Mouse (Mus musculus): ENCODE data around the gene Ugt1a9. TPM values are rescaled to one million over a fixed set of nuclear protein-coding genes. Genes with fewer than 3 reads are reported as not detected.

Gene Ugt1a9
- polyA plus RNA-seq, 1 experiment = not detected

DNA sequence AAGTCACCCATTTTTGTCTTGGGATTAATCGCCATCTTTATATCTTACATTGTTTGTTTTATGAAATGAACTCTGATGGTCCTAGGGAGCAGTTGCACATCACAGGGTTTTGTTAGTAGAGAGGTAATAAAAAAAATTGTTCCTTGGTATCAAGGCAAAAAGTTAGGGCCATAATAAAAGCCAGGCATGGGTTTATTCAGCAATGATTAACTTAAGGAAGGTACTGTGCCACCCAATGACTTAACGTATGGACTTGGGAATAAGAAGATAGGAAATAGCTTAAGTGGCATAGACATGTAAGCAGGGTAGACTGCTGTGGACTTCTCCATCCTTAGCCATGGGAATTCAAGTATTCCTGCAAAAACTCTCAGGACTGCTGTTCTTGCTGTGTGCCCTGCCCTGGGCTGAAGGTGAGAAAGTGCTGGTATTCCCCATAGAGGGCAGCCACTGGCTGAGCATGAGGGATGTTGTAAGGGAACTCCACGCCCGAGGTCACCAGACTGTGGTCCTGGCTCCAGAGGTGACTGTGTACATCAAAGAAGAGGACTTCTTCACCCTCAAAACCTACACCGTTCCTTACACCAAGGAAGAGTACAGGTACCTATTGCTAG, 115.8 kb downstream of the Ugt1a9 start:
- TF ChIP-seq POLR2A (IDR thresholded peaks at IDR 0.05; ENCODE audit: extremely low read depth, insufficient read depth, low read length) (no peak), CTCF (IDR thresholded peaks at IDR 0.05; ENCODE audit: extremely low read depth, insufficient read depth, low read length) (no peak)
- Histone ChIP-seq H3K4me1 (ENCODE audit: control insufficient read depth, insufficient read depth, low read length) (no peaks in the 10 kb centered on the region), H3K4me3 (ENCODE audit: insufficient read depth, low read length) (no peak overlapping the region), H3K27ac (ENCODE audit: insufficient read depth, low read length) (no peak overlapping the region)

GRCm38 (mm10) chr1:88192136-88192535, 121.5 kb downstream of the Ugt1a9 start:
- Histone ChIP-seq H3K4me1 (ENCODE audit: control insufficient read depth, insufficient read depth, low read length) (no peaks in the 10 kb centered on the region), H3K4me3 (ENCODE audit: insufficient read depth, low read length) (no peak overlapping the region), H3K27ac (ENCODE audit: insufficient read depth, low read length) (no peak overlapping the region)
- TF ChIP-seq CTCF (IDR thresholded peaks at IDR 0.05; ENCODE audit: extremely low read depth, insufficient read depth, low read length) (no peak), POLR2A (IDR thresholded peaks at IDR 0.05; ENCODE audit: extremely low read depth, insufficient read depth, low read length) (no peak)

DNA sequence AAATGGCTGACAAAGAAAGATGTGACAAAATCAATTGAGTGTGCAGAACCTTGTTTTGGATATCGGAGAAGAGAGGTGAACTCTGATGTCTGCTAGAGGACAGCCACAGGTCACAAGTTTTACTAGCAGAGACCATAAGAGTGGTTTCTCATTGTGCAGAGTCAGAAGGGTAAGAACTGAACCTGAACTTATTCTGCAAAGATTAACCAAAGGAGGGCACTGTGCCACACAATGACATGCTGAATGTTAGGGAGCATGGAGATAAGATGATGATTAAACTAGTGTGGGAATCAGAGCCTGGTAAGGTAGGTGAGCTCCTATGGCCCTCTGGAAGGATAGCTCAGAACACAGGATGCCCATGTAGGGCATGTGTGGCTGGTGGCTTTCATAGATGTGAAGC, 125.1 kb downstream of the Ugt1a9 start:
- H3K4me1 ChIP-seq (ENCODE audit: control insufficient read depth, insufficient read depth, low read length) = no peaks in the 10 kb centered on the region
- TF ChIP-seq CTCF (IDR thresholded peaks at IDR 0.05; ENCODE audit: extremely low read depth, insufficient read depth, low read length) (no peak), POLR2A (IDR thresholded peaks at IDR 0.05; ENCODE audit: extremely low read depth, insufficient read depth, low read length) (no peak)
- no peak overlapping the region for H3K4me3 ChIP-seq (ENCODE audit: insufficient read depth, low read length)
- H3K27ac ChIP-seq (ENCODE audit: insufficient read depth, low read length) = no peak overlapping the region

- Histone ChIP-seq H3K4me1 (ENCODE audit: control insufficient read depth, insufficient read depth, low read length) (no peaks in the 10 kb centered on the region), H3K27ac (ENCODE audit: insufficient read depth, low read length) (no peak overlapping the region), H3K4me3 (ENCODE audit: insufficient read depth, low read length) (no peak overlapping the region)
- TF ChIP-seq POLR2A (IDR thresholded peaks at IDR 0.05; ENCODE audit: extremely low read depth, insufficient read depth, low read length) (no peak), CTCF (IDR thresholded peaks at IDR 0.05; ENCODE audit: extremely low read depth, insufficient read depth, low read length) (no peak)
Observed at GRCm38 (mm10) chr1:88197443-88197842, 126.8 kb downstream of the Ugt1a9 start.

GRCm38 (mm10) chr1:88199996-88200395, 129.4 kb downstream of the Ugt1a9 start:
- Histone ChIP-seq H3K27ac (ENCODE audit: insufficient read depth, low read length) (no peak overlapping the region), H3K4me1 (ENCODE audit: control insufficient read depth, insufficient read depth, low read length) (no peaks in the 10 kb centered on the region), H3K4me3 (ENCODE audit: insufficient read depth, low read length) (no peak overlapping the region)
- TF ChIP-seq POLR2A (IDR thresholded peaks at IDR 0.05; ENCODE audit: extremely low read depth, insufficient read depth, low read length) (no peak), CTCF (IDR thresholded peaks at IDR 0.05; ENCODE audit: extremely low read depth, insufficient read depth, low read length) (no peak)

DNA sequence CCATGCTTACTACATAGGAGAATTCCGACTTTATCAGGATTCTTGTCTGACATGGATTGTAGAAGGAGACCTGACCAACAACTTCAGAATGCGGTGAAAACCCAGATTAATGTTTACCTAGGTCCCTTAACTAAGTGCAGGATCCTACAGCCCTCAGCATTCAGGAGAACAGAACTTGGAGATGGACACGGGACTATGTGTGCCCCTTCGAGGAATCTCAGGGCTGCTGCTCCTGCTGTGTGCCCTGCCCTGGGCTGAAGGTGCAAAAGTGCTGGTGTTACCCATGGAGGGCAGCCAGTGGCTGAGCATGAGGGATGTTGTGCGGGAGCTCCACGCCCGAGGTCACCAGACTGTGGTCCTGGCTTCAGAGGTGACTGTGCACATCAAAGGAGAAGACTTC, 129.9 kb downstream of the Ugt1a9 start, which contains the start of gene Ugt1a2:
Ugt1a2 (plus strand) TSS at position 146 of the 400 bp plus-strand sequence.
- no peak for TF ChIP-seq CTCF (IDR thresholded peaks at IDR 0.05; ENCODE audit: extremely low read depth, insufficient read depth, low read length)
- TF ChIP-seq POLR2A (IDR thresholded peaks at IDR 0.05; ENCODE audit: extremely low read depth, insufficient read depth, low read length) = no peak
- H3K4me3 ChIP-seq (ENCODE audit: insufficient read depth, low read length) = no peak within 1 kb of the TSS
- no peaks in the 10 kb centered on the region for H3K4me1 ChIP-seq (ENCODE audit: control insufficient read depth, insufficient read depth, low read length)
- no peak within 1 kb of the TSS for H3K27ac ChIP-seq (ENCODE audit: insufficient read depth, low read length)

- TF ChIP-seq POLR2A (IDR thresholded peaks at IDR 0.05; ENCODE audit: extremely low read depth, insufficient read depth, low read length) (no peak), CTCF (IDR thresholded peaks at IDR 0.05; ENCODE audit: extremely low read depth, insufficient read depth, low read length) (no peak)
- Histone ChIP-seq H3K4me3 (ENCODE audit: insufficient read depth, low read length) (peak within 1 kb of the TSS; percentile 59), H3K27ac (ENCODE audit: insufficient read depth, low read length) (no peak within 1 kb of the TSS), H3K4me1 (ENCODE audit: control insufficient read depth, insufficient read depth, low read length) (no peaks in the 10 kb centered on the region)
Observed at GRCm38 (mm10) chr1:88205294-88205922, 134.8 kb downstream of the Ugt1a9 start, which contains the start of gene Dnajb3. Gene Dnajb3, minus strand, starts transcription at chr1:88205782.

DNA sequence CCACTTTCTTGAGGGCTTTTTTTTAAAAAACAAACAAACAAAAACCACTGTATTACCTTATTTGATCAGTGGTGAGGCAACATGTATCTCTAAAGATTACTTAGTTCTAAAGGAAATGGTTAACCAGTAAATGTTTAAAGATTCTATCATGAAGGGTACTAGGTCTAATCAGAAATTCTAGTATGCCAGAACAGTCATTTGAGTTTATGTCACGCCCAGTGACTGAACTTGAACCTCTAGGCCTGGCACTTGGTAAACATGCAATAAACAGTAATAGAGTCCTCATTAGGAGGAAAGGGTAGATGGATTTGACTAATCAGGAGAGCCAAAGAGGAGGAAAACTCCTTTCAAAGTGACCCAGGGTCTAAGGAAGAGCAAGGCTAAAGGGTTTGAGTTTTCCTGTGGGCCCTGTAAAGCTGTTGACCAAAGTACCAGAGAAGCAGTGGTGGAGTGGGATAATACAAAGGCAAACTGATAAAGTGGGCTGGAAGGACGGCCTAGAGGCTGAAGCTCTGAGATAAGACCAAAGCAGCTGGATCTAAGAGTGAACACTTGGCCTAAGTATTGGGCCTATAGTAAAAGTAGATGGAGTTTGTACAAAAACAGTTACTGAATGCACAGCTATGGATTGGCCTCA, 136.4 kb downstream of the Ugt1a9 start:
- H3K4me1 ChIP-seq (ENCODE audit: control insufficient read depth, insufficient read depth, low read length) = no peaks in the 10 kb centered on the region
- H3K4me3 ChIP-seq (ENCODE audit: insufficient read depth, low read length) = no peak overlapping the region
- TF ChIP-seq CTCF (IDR thresholded peaks at IDR 0.05; ENCODE audit: extremely low read depth, insufficient read depth, low read length) (no peak), POLR2A (IDR thresholded peaks at IDR 0.05; ENCODE audit: extremely low read depth, insufficient read depth, low read length) (no peak)
- H3K27ac ChIP-seq (ENCODE audit: insufficient read depth, low read length) = no peak overlapping the region

- Histone ChIP-seq H3K4me1 (ENCODE audit: control insufficient read depth, insufficient read depth, low read length) (no peaks in the 10 kb centered on the region), H3K4me3 (ENCODE audit: insufficient read depth, low read length) (no peak within 1 kb of the TSS), H3K27ac (ENCODE audit: insufficient read depth, low read length) (no peak within 1 kb of the TSS)
- no peak for TF ChIP-seq POLR2A (IDR thresholded peaks at IDR 0.05; ENCODE audit: extremely low read depth, insufficient read depth, low read length)
- no peak for TF ChIP-seq CTCF (IDR thresholded peaks at IDR 0.05; ENCODE audit: extremely low read depth, insufficient read depth, low read length)
Observed at GRCm38 (mm10) chr1:88211812-88212211, 141.2 kb downstream of the Ugt1a9 start, which contains the start of gene Ugt1a1. Gene Ugt1a1, plus strand, starts transcription at chr1:88211959.

Data from cortical plate, adult 2 months (tissue).